Mouse (Mus musculus): ENCODE data around the gene Arvcf. TPM values are rescaled to one million over a fixed set of nuclear protein-coding genes. Genes with fewer than 3 reads are reported as not detected.

The Arvcf gene
- polyA plus RNA-seq, 1 experiment from 2014 or later, result 22.1 TPM

DNA sequence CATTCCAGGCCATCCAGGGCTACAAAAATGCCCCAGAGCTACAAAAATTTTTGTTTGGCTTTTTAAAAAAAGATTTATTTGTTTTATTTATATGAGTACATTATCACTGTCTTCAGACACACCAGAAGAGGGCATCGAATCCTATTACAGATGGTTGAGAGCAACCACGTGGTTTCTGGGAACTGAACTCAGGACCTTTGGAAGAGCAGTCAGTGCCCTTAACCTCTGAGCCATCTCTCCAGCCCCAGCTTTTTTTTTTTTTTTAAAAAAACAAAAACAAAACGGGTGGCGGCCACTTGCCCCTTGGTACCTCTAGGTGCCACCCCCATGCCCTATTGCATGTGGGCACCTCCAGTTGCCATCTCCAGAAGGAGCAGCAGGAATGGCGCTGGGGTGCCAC lies 69.5 kb downstream of the Arvcf start:
- H3K27ac ChIP-seq, result no peak overlapping the region

DNA sequence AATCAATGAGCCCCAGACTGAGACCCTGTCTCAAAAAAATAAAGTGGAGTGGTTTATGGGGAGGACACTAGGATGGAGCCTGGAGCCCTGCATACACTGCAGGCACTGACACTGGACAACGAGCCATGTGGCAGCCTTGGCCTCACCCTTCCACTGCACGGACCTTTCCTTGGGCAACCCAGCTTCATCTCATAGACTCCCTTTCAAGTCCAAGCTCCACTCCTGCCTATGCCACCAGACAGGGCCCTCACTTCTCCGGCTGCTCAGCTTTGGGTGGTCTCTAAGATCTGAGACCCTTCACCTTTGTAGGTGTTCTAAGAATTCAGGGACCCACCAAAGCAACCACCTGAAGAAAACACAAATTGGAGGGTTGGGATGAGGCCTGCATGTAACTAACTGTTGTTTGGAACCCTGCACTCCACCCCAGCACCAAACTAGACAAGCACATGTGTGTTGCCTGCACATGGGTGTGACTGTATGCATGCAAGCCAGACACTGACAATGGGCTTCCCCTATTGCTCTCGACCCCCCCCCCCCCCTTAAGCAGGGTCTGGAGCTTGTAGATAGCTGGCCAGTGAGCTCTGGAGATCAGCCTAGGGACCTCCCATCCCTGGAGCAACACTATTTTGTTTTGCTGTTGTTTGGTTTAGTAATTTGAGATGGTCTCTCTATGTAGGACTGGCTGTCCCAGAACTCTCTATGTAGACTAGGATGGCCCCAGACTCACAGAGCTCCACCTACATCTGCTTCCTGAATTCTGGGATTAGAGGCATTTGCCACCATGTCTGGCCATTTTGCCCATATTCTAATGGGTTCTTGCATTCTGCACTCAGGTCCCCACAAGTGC lies 71.0 kb downstream of the Arvcf start:
- Histone ChIP-seq H3K9me3 (no peaks in the 10 kb centered on the region), H3K4me1 (replicated peaks) (peaks cover 10% of the 10 kb centered on the region), H3K4me2 (replicated peaks) (no peak overlapping the region), H3K4me3 (replicated peaks) (no peak overlapping the region), H3K9ac (no peak overlapping the region), H3K36me3 (peaks cover 3% of the 10 kb centered on the region; the same call in 1 of the 2 replicates), H3K27me3 (replicated peaks) (no peaks in the 10 kb centered on the region), H3K27ac (no peak overlapping the region)
- ATAC-seq, result no peak
- 88% methylated on average over 4 of the region's 4 CpGs for WGBS

More for the DNA sequence above, 69.5 kb downstream of the Arvcf start:
- no peaks in the 10 kb centered on the region for H3K9me3 ChIP-seq
- H3K27me3 ChIP-seq (replicated peaks), result no peaks in the 10 kb centered on the region
- no peak overlapping the region for H3K4me3 ChIP-seq (replicated peaks)
- peaks cover 7% of the 10 kb centered on the region for H3K36me3 ChIP-seq
- 94% methylated on average over 5 of the region's 5 CpGs for WGBS
- H3K4me1 ChIP-seq (replicated peaks), result peaks cover 9% of the 10 kb centered on the region
- ATAC-seq, result no peak
- H3K9ac ChIP-seq, result no peak overlapping the region
- H3K4me2 ChIP-seq (replicated peaks), result no peak overlapping the region

DNA sequence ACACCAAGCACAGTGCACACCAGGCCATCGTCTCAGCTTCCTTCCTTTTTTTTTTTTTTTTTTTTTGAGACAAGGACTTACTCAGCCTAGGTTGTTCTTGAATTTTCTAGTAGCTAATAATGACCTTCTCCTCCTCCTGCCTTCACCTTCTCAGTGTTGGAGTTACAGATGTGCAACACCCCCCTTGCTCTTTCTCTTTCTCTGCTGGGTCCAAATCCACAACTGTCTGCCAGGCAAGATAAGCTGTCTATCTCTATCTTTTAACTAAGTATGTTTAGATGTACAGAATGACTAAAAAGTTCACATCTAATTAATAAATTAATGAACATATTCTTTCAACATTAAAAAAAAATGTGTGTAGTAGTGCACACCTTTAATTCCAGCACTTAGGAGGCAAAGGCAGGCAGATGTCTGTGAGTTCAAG lies 71.6 kb downstream of the Arvcf start:
- no peak for ATAC-seq
- Histone ChIP-seq H3K9ac (no peak overlapping the region), H3K27ac (no peak overlapping the region), H3K4me2 (replicated peaks) (no peak overlapping the region), H3K36me3 (peaks cover 3% of the 10 kb centered on the region; the same call in 1 of the 2 replicates), H3K9me3 (no peaks in the 10 kb centered on the region), H3K27me3 (replicated peaks) (no peaks in the 10 kb centered on the region), H3K4me3 (replicated peaks) (no peak overlapping the region), H3K4me1 (replicated peaks) (peaks cover 15% of the 10 kb centered on the region)
- WGBS, result 84% methylated on average over 1 of the region's 1 CpGs

DNA sequence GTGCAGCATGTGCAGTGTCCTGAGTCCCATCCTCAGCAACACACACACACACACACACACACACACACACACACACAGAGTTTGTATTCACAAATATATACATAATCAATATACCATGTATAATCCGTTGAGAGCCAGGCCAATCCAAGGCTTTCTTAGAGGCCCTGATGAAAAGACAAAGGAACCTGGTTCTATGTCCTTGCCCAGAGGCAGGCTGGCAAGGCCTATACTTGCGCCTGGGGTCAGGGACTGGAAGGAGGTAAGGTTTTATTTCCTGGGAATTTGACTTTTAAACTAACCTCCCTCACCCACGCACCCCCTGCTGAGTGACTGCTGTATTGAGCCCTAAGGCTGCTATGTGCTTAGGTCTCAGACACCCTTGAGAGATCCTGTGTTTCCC lies 72.6 kb downstream of the Arvcf start:
- H3K4me1 ChIP-seq (replicated peaks), result peaks cover 23% of the 10 kb centered on the region
- no peak overlapping the region for H3K4me2 ChIP-seq (replicated peaks)
- peaks cover 3% of the 10 kb centered on the region; the same call in 1 of the 2 replicates for H3K36me3 ChIP-seq
- ATAC-seq, result no peak
- no peak overlapping the region for H3K27ac ChIP-seq
- H3K9me3 ChIP-seq, result no peaks in the 10 kb centered on the region
- WGBS, result 78% methylated on average over 3 of the region's 3 CpGs
- H3K4me3 ChIP-seq (replicated peaks), result no peak overlapping the region
- H3K27me3 ChIP-seq (replicated peaks), result no peaks in the 10 kb centered on the region
- H3K9ac ChIP-seq, result no peak overlapping the region

DNA sequence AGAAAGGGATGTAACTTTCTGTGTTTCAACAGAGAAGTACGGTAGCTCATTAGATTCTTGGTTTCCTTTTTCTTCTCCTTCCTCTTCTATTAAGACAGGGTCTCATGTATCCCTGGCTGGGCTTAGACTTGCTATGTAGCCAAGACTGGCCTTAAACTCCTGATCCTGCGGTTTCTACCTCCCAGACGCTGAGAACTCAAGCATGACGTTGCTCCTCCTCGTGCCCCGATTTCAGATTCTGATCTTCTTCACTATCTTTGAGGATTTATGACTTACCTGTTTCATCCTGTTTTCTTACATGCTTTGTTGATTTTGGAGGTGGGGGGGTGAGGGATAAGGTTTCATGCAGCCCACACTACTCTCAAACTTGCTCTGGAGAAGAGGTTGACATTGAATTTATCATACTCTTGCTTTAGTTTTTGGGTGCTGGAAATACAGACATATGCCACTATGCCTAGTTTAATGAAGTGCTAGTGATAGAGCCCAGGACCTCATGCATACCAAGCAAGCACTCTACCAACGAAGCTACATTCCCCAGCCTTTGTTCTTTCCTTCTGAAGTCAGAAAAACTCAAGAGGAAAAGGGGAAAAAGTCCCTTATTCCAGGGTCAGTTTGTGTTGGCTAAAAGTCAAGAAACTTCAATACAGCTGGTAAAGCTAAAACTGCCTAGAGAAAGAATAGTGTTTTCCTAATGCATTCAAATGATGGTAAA lies 75.4 kb downstream of the Arvcf start:
- Histone ChIP-seq H3K4me2 (replicated peaks) (no peak overlapping the region), H3K27ac (no peak overlapping the region)

DNA sequence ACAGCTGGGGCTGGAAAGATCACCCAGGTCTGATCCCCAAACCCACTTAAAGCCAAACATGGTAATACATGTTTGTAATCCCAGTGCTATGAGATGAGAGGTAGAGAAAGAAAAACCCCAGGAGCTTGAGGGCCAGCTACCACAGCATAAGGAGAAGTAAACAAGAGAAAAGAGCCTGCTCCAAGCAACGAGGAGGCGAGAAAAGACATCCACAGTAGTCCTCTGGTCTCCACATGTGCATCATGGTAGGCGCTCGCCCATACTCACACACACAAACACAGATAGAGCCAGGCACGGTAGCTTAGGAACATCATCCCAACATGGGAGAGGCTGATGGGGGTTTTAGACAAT lies 75.9 kb downstream of the Arvcf start:
- H3K9ac ChIP-seq, result no peak overlapping the region
- no peak overlapping the region for H3K4me3 ChIP-seq (replicated peaks)
- no peak for ATAC-seq
- WGBS, result 84% methylated on average over 5 of the region's 5 CpGs
- peaks cover 22% of the 10 kb centered on the region for H3K4me1 ChIP-seq (replicated peaks)
- peaks cover 3% of the 10 kb centered on the region; the same call in 1 of the 2 replicates for H3K36me3 ChIP-seq
- no peak overlapping the region for H3K4me2 ChIP-seq (replicated peaks)
- H3K27me3 ChIP-seq (replicated peaks), result no peaks in the 10 kb centered on the region
- no peak overlapping the region for H3K27ac ChIP-seq
- H3K9me3 ChIP-seq, result no peaks in the 10 kb centered on the region

More for the DNA sequence above, 75.4 kb downstream of the Arvcf start:
- no peak for ATAC-seq
- H3K36me3 ChIP-seq, result peaks cover 3% of the 10 kb centered on the region; the same call in 1 of the 2 replicates
- 87% methylated on average over 7 of the region's 7 CpGs for WGBS
- H3K4me3 ChIP-seq (replicated peaks), result no peak overlapping the region
- peaks cover 20% of the 10 kb centered on the region for H3K4me1 ChIP-seq (replicated peaks)
- no peaks in the 10 kb centered on the region for H3K9me3 ChIP-seq
- H3K9ac ChIP-seq, result no peak overlapping the region
- H3K27me3 ChIP-seq (replicated peaks), result no peaks in the 10 kb centered on the region

DNA sequence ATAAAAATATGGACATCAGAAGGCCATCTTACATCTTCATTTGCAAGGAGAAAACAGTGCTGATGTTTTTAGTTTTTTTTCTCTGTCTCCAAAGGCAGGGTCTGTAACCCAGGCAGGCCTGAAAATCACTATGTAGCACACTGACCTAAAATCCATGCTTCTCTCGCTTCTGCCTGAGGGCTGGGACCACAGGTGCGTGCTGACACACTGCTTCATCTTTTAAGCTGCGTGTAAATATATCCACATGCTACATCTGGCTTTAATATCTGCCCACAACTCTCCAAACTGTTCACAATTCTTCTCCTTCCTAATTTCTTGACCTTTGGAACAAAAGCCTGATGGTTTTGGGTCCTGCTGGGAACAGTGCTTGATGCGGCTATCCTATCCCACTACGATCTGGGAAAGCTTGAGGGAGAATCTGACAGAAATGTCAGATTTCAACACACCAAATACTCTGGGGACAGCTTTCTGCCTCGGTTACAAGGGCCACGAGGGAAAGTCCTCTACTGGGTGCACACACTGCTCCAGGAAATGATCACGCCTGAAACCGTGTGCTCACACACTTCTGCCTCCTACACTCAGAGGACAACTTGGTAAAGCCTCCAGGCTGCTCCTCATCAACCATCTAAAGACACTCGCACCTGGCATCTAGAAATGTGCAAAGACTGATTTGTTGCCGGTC lies 76.5 kb downstream of the Arvcf start:
- Histone ChIP-seq H3K4me2 (replicated peaks) (peak overlapping the region; percentile 85; the same call in 1 of the 2 replicates), H3K4me3 (replicated peaks) (no peak overlapping the region), H3K4me1 (replicated peaks) (peaks cover 22% of the 10 kb centered on the region), H3K36me3 (peaks cover 3% of the 10 kb centered on the region; the same call in 1 of the 2 replicates), H3K27me3 (replicated peaks) (no peaks in the 10 kb centered on the region), H3K9ac (no peak overlapping the region), H3K27ac (no peak overlapping the region), H3K9me3 (no peaks in the 10 kb centered on the region)
- ATAC-seq, result no peak
- 74% methylated on average over 11 of the region's 11 CpGs for whole genome bisulfite sequencing

DNA sequence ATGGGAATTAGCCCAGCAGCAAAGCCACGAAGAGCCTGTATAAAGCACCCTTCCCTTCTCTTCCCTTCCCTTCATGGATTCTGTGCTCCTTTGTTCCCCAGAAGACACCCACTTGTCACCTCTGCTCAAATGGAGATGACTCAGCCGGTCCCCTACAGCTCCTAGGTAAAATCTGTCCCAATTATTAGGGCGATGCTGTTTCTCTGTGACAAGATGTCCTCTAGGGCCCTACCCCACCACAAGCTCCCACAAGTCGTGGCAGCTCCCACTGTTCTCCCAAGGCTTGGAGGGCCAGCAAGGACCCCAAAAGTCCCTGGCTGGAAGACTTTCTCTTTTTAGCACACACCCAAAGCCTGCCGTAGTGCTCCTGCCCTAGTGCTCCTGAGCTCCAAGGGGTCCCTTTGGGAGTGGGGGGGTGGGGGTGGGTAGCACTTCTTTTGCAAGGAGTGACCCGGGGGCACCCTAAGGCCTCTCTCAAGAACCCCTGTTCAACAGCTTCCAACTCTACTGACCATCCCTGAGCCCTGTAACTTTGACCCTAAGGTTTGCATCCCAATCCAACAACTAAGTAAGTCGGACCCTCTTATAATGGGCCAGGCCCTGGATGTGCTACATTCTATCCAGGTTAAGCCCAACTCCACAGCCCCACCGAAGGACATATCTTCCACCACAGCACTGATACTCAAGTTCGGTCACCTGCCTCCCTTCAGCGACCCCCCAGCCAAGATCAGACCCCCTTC lies 77.7 kb downstream of the Arvcf start:
- ATAC-seq, result peak; percentile 55

DNA sequence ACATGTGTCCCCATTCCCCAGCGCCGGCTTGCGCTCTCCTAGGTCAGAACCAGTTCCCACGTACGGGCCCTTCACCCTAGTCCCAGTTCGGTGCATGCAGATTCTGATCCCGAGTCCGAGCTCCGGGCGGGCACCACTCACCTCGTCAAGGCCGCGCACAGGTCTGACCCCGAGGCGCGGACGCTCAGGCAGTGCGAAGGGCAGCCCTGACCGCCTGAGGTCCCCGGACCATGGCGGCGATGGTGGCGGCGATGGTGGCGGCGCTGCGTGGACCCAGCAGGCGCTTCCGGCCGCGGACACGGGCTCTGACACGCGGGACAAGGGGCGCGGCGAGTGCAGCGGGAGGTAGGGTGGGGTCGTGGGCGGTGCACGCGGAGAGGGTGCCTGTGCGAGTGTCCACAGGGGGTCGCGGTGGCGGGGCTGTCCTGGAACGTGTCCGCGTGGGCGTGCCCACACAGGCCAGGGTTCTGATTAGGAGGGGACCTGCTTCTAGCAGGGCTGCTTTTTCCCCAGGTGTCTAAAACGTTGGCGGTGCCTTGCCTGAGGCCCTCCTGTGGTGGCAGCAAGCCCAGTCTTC lies 78.3 kb downstream of the Arvcf start, which contains the start of gene Txnrd2:
Txnrd2 (plus strand) TSS at position 170 of the 577 bp plus-strand sequence.
- WGBS, result under 1% methylated on average over 52 of the region's 52 CpGs
- ATAC-seq, result peak; percentile 85
- H3K4me3 ChIP-seq (replicated peaks), result peak within 1 kb of the TSS; percentile 99

More for the DNA sequence above, 77.7 kb downstream of the Arvcf start:
- H3K36me3 ChIP-seq, result peaks cover 3% of the 10 kb centered on the region; the same call in 1 of the 2 replicates
- WGBS, result 17% methylated on average over 10 of the region's 10 CpGs
- no peaks in the 10 kb centered on the region for H3K27me3 ChIP-seq (replicated peaks)
- H3K9me3 ChIP-seq, result no peaks in the 10 kb centered on the region
- H3K4me2 ChIP-seq (replicated peaks), result peak overlapping the region; percentile 85
- peaks cover 22% of the 10 kb centered on the region for H3K4me1 ChIP-seq (replicated peaks)
- peak overlapping the region; percentile 99 for H3K4me3 ChIP-seq (replicated peaks)
- H3K27ac ChIP-seq, result peak overlapping the region; percentile 84
- H3K9ac ChIP-seq, result peak overlapping the region; percentile 83

DNA sequence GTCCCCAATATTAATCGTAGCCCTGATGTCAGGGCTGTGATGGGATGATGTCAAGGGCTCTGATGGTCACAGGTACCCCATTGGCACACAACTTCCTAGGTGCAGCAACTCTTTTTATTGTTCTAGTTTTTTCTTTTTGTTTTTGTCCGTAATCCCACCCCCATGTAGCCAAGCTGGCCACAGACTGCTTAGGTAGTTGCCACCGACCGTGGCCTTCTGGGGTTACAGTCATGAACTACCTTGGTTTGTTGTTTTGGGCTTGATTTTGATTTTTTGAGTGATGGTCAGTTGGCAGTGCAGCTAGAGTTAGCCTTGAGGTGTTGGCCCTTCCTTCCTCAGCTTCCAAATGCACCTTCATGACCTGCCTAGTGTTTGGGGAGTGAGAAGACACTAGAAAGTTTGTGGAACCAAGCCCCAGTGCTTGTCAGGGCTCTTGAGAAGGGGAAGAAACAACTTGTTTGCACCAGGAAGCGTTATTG lies 78.9 kb downstream of the Arvcf start, which contains the start of gene Comt:
Comt (minus strand) TSS at position 51 of the 479 bp plus-strand sequence.
- Histone ChIP-seq H3K4me2 (replicated peaks) (peak within 1 kb of the TSS; percentile 85), H3K27me3 (replicated peaks) (no peaks in the 10 kb centered on the region), H3K9me3 (no peaks in the 10 kb centered on the region), H3K27ac (peak within 1 kb of the TSS; percentile 84), H3K36me3 (0 out of 2 replicates have a peak, but pooled peaks cover 3% of the 10 kb centered on the region), H3K4me1 (replicated peaks) (peaks cover 22% of the 10 kb centered on the region), H3K4me3 (replicated peaks) (peak within 1 kb of the TSS; percentile 99), H3K9ac (peak within 1 kb of the TSS; percentile 83)
- 62% methylated on average over 5 of the region's 5 CpGs for whole genome bisulfite sequencing
- ATAC-seq, result 0 out of 2 replicates have a peak, but pooled peaks have one; percentile 5

More for the DNA sequence above, 78.3 kb downstream of the Arvcf start, which contains the start of gene Txnrd2:
- peak within 1 kb of the TSS; percentile 85 for H3K4me2 ChIP-seq (replicated peaks)
- peaks cover 22% of the 10 kb centered on the region for H3K4me1 ChIP-seq (replicated peaks)
- H3K36me3 ChIP-seq, result peaks cover 3% of the 10 kb centered on the region; the same call in 1 of the 2 replicates
- no peaks in the 10 kb centered on the region for H3K27me3 ChIP-seq (replicated peaks)
- H3K9ac ChIP-seq, result peak within 1 kb of the TSS; percentile 83
- peak within 1 kb of the TSS; percentile 84 for H3K27ac ChIP-seq
- H3K9me3 ChIP-seq, result no peaks in the 10 kb centered on the region

DNA sequence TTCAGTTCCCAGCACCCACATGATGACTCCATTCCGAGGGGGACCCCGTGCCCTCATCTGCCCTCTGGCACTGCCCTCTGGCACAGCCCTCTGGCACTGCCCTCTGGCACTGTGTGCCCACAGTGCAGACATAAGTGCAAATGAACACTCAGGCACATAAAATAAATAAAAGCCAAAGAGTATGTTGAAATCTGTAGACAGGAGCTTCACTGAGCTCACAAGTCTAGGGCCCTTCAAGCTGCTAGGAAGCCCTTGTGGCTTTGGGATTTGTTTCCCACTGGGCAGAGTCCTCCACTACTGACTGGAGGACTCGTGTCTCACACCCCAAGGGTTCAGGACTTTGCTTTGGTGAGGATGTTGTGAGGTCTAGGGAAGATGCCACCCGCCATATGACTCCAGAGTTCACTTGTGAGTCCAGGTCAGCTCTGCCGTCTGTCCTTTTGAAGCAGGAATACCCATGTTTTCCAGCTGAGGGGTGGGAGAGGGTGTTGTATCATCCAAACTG lies 80.1 kb downstream of the Arvcf start:
- H3K27ac ChIP-seq, result no peak overlapping the region
- no peak overlapping the region for H3K4me2 ChIP-seq (replicated peaks)
- no peaks in the 10 kb centered on the region for H3K9me3 ChIP-seq
- 88% methylated on average over 5 of the region's 5 CpGs for WGBS
- ATAC-seq, result no peak
- no peak overlapping the region for H3K9ac ChIP-seq
- no peaks in the 10 kb centered on the region for H3K27me3 ChIP-seq (replicated peaks)
- H3K4me1 ChIP-seq (replicated peaks), result peaks cover 22% of the 10 kb centered on the region
- H3K36me3 ChIP-seq, result no peaks in the 10 kb centered on the region
- H3K4me3 ChIP-seq (replicated peaks), result no peak overlapping the region

Measured in intestine, embryonic 15.5 days (tissue).